Mouse (Mus musculus): ENCODE data around the gene Gtf3c1.
"Not testable (repeated sequence)": the region's sequence is repeated elsewhere in the genome, so short reads cannot be mapped to it uniquely, and the experiment has no call there.

Gtf3c1 gene

DNA sequence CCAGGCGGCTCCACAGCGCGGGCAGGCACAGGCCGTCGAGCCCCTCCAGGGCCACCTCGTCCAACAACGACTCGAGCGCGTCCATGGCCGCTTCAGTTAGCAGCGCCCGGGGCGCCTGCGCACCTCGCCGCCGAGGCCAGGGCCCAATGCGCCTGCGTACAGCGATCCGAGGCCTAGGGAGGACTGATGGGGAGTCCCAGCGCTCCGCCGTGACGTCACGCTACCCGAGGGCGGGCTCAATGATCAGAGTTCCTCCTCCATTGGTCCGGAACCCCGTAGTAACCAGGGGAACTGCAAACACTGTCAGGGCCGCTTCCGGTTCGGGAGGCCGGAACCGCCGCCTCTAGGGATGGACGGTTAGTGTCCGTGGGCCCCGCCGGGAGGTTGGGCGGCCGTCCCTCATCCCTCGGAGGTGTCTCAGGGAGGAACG is at the start of gene Gtf3c1, which contains the start of gene D430042O09Rik:
Gene Gtf3c1 (minus strand): TSS at position 188 of the 430 bp plus-strand sequence.
Gene D430042O09Rik (plus strand): TSS at position 296 of the 430 bp plus-strand sequence.
- DNase-seq (ENCODE audit: low read depth, low spot score) = peak; percentile 96

DNA sequence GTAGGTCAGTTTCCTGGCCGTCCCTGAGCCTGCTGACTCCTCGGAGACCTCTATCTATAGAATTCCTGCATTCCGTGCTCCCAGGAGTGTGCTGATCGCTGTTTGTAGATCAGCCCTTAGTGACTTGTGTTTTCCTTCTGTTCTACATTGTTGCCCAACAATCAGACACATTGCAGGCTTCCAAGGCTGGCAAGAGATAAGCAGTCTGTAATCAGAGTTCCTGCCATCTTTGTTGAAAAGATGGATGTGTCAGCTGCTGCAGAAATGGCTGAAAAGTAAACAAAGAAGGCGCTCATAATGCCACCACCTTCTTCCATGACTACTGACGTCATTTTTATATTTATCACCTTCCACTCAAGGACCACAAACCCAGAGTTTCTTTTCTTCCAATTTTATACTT is 49.2 kb upstream of the Gtf3c1 start:
- DNase-seq (ENCODE audit: low read depth, low spot score) = no peak

DNA sequence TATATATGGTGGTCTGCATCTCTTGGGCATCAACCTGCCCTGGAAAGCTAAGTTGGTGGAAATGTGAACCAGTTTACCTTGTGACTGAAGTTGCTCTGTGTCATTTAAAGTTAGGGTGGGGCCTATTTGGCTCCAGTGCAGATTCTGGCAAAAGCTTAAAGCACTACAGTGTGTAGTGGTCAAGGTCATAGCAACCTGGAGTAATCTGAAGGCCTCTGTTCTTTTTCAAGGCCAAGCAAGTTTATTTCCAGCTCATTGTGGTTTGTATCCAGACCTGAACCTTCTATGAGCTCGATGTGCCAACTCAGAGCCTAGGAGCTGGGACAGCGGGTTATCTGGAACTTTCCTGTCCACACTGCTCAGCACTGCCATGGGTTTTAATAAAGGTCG is 45.7 kb upstream of the Gtf3c1 start:
- no peak for DNase-seq (ENCODE audit: low read depth, low spot score)

DNA sequence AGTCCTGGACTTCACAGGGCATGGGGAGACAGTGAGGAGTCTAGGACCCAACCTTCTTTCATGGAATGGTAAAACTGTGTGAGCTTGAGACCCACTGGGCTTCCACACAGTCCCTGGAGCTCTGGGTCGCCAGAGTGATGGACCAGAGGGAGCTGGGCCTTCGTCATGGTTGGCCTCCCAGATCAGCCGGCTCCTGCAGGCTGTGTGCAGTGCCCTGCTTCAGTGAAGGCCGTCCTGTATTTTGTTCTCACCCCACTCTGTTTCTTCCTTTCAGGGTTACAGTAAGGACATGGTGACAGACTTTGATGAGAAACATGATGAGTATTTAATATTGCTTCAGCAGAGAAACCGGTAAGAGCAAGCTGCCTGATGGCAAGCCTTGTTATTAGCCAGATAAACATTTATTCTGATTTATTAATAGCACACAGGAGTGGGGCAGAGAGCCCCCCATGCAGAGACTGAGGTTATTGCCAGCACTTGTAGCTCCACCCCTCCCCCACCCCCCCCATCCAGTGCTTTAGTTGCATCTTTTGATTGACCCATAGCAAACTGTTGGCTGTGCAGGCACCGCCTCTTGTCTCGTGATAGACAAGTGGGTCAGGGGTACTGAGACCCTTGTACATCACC is 45.2 kb upstream of the Gtf3c1 start:
- no peak for DNase-seq (ENCODE audit: low read depth, low spot score)

DNA sequence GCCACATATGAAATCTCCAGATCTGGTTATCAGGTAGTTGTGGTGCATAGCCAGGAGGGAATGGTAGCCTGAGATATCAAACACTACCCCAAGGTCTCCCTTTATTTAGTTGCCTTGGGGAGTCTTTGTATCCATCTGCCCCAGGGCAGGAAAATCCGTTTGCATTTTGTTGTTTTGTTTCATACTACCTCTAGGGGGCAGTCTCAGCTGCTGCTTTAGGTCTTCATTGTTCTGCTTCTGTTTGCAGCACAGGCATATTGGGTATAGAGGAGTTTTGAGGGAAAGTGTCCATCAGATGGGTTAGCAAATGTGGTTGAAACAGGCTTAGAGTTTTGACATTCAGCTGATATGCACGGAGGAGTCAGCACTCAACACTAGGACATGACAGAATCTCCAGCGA is 40.6 kb upstream of the Gtf3c1 start:
- DNase-seq (ENCODE audit: low read depth, low spot score) = no peak

DNA sequence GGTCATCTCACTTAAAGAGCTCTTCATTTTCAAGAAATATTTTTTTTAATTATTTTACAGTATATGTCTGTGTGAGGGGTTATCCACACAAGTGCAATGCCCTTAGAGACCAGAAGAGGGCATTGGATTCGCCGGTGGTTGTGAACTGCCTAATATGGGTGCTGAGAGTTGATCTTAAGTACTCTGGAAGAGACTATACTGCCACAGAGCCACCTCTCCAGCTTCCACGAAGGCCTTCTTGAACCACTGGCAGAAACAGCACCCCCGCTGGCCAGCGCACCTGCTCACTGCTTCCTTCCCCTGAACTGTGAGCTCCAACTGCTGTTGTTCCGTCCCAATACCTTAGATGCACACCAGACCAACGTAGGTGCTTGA is 39.7 kb upstream of the Gtf3c1 start:
- DNase-seq (ENCODE audit: low read depth, low spot score) = no peak

DNA sequence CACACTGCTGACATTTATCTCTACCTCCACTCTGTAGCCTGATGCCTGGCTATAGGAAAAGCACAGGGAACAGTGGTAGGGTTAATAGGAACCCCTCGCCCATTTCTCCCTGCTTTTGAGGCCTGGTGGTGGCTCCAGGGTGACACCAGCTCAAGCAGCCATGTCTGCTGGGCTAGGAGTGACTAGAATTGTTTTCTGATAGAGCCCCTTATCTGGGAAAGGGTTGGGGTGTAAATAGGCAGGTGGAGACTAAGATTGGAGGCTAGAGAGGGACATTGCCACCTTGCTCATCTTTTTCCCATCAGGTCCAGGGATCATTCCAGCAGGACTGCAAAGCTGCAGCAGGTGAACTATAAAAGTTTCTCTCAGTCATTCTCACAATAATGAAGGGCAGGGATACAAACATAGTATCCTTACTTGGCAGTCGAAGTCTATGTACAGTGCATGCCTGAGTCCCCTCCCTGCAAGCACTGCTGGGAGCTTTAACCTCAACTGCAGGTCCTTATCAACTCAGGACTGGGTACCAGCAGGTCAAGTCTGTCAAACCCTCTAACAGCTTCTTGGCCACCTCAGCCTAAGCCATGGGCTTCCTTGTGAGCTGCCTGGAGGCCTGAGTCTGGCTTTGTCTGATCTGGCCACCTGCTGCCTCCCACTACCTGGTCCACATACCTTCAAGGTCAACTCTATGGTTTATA is 39.2 kb upstream of the Gtf3c1 start:
- no peak for DNase-seq (ENCODE audit: low read depth, low spot score)

DNA sequence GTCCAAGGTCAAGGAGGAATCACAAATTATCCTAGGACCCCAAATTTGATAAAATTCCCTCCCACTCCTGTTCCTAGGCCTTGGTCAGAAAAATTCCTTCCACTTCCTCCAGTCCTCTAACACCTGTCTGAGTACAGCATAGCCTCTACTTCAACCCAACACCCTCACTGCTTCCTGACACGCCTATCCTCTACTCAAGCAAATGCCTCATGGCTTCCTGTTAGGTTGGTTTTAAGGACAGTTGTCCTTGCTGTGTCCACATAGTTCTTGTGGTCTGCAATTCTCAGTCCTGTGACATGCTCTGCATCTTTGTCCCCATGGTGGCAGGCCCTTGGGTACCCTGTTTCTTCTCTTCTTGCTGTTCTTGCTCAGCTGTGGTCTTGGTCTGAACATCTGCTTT is 37.2 kb upstream of the Gtf3c1 start:
- no peak for DNase-seq (ENCODE audit: low read depth, low spot score)

DNA sequence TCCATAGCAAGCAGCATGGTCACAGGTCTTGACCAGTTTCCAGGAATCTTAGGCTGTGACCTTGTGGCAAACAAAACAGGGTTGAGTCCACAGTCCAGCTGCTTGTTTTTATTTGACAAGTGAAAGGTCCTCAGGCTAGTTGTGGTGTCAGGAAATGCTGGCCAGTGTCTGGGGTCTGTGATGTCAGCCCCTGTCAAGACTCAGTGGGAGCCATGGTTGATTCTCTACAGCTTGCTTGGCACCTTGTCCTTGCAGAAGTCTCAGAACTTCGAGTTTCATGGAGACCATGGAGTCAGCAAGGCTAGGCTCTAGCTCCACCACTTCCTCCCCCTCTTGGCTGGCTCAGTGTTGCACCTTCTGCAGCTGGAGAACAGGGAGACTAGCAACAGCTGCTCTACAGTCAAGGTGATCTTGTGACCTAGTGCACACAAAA is 33.7 kb upstream of the Gtf3c1 start:
- no peak for DNase-seq (ENCODE audit: low read depth, low spot score)

DNA sequence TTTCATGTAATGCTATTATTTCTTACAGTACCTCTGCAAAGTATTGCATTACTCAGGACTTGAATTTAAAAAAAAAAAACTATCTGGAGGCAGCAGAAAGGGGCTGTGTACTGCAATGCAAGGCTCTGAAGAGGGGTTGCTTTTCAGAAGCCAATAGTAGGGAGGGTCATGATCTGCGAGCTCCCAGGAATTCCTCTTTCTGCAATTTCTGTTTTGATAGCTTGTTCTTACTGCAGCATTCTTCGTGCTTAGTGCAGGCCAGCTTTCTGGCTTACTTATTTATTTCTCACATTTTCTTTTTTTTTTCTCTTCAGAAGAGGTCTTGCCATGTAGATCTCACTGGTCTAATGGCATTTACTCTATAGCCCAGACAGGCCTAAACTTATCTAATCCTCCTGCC is 32.9 kb upstream of the Gtf3c1 start:
- no peak for DNase-seq (ENCODE audit: low read depth, low spot score)

DNA sequence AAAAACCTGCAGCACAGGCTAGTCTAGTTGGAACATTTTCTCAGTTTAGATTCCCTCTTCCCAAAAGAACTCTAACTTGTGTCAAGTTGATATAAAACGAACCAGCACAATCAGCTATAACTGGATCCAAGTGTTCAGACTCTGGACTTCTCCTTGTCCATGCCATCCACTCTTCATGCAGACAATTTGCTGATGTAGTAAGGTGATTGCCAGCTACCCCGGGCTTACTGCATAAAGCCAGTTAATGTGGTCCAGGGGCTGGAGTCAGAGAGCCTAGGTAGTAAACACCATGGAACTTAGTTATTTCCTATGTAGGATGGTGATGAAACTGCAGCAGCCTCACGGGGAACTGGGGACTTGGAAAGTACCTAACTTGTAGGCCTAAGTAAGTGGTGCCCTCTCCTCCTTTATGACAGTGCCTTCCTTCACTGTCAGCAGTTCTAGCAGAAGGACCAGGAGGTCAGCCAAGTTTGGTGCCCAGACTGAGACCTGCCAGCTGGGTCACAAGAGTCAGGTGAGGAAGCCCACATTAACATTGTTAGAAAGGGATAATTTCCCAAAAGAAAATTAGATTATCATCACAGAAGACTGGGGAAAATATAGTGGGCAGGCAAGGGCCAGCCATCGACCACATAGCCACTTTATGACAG is 28.9 kb upstream of the Gtf3c1 start:
- DNase-seq (ENCODE audit: low read depth, low spot score) = no peak

DNA sequence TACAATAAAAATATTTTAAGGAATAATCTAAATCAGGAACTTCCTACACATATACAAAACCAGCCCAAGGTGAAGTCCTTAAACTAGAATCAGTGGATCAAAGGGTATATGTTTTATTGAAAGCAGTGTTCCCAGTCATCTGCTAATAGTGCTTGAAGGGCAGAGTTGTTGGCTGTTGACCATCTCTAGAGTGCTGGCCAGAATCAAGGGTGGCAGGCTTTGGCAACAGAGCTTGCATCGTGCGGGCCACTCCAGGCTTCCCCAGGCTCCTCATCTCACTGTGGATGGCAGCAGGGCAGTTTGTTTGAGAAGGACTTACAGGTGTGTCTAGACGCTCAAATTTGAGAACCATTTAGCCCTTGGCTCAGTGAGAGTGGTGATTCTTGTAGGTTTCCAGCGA is 26.2 kb upstream of the Gtf3c1 start:
- no peak for DNase-seq (ENCODE audit: low read depth, low spot score)

DNA sequence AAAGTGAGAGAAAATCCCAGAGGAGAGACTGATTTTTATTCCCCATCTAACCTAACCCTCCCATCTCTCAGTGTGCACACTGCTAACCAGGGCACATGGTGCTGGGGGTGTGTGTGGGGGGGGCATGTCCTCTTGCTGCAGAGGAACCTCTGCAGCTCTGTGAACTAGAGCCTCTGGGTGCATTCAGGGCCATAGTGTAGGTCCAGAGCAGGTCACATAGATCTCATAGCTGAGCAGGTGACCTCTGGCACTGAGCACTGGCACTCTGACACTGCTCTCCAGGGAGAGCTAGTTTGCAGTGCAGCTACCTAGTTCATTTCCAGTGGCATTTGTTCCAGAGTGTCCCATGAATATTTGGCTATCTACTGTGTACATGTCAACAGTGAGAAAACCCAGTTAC is 24.1 kb upstream of the Gtf3c1 start:
- DNase-seq (ENCODE audit: low read depth, low spot score) = no peak

DNA sequence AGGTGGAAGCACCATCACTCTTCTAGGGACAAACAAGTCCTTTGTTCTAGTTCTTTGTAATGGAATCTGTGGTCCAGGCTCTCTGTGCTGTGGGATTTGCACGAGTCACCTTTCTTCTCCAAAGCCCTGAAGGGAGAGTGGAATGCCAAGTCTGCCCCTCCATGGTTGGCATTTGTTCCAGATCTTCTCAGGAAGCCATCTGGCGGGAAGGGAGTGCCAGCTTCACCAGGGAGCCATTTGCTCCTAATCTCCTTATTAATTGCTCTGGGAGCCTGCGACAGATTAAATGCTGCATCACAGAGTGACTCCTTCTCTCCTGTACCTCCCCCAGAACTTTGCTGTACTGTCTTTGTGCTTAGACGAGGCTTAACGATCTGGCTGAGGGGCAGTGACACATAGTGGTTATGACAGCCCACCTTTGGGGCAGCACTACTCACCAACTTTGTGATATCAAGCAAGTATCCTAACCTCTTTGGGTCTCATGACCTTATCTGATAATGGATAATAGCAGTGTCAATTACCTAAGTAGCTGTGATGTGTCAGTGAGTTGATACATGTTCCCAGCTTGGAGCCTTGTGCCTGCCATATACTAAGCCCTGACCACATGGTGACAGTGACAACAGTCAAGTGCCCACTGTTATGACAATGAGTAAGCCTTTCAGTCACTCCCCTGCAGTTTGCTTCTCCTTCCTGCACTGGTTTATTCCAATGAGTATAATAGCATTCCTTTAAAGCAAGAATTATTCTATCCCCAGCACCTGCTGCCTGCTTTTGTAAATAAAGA is 15.8 kb upstream of the Gtf3c1 start:
- peak; percentile 37 for DNase-seq (ENCODE audit: low read depth, low spot score)

DNA sequence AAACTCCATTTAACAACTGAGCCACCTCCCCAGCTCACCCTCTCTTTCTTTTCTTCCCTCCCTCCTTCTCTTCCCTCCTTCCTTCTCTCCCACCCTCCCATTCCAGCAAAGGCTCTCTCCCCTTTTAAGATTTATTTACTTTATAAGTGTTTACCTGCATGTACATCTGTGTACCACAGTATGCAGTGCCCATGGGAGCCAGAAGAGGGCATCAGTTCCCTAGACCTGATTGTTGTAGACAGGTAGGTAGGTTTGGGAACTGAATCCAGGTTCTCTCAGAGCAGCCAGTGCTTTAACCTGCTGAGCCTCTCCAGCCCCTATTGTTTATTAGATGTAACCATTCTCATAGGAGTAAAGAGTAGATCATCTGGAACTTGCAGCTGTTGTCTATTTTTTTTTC is 14.5 kb upstream of the Gtf3c1 start:
- no peak for DNase-seq (ENCODE audit: low read depth, low spot score)

DNA sequence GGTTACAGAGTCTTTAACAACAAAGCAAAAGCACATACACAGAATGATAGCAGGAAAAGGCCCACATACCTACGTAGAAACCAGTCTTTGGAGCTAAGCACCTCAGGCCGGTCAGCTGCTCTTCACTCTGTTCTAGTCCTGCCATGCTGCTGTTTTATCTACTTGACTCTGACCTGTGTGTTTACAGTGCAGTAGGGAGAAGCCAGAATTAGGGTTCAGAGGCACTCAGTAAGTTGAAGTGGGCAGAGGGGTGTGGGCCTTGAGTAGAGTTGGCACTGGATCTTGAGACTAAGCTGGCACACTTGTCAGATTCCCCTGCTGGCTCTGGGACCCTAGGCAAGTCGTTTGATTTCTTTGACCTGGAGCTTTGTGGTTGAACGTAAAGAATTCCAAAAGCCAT is 13.5 kb upstream of the Gtf3c1 start:
- no peak for DNase-seq (ENCODE audit: low read depth, low spot score)

DNA sequence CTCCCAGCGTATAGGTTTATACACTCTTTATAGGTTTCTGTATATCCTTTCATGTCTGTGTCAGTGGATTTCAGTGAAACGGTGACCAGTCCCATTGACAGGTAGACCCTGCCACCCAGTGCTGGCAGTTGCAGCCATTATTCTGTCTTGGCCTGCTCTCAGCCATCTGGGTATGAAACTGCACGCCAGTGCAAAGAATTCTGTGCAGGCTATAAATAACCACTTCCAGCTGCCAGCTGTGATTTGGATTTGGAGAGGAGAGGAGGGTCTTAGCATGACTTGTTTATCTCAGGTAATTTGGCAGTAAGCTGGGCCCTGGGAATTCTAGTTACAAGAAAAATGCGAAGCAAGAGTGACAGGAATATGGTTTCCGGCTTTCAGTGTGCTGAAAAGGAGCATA is 12.8 kb upstream of the Gtf3c1 start:
- no peak for DNase-seq (ENCODE audit: low read depth, low spot score)

DNA sequence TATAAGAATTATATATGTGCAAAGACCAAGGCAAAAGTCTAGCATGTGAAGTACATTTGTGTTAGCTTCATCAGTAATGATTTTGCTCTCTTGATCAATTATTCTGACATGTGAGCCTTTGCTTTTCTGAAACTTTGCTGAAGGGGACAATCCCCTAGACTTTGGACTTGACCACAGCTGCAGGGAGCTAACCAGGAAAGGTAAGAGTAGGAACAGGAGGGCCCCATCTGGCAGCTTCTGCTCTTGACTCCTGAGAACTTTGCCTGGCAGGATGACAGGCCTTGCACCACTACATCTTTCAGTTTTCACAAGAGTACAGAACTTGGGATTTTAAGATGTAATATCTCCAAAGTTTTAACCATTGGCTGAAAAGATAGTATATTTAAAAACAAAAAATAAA is 10.0 kb upstream of the Gtf3c1 start:
- no peak for DNase-seq (ENCODE audit: low read depth, low spot score)

DNA sequence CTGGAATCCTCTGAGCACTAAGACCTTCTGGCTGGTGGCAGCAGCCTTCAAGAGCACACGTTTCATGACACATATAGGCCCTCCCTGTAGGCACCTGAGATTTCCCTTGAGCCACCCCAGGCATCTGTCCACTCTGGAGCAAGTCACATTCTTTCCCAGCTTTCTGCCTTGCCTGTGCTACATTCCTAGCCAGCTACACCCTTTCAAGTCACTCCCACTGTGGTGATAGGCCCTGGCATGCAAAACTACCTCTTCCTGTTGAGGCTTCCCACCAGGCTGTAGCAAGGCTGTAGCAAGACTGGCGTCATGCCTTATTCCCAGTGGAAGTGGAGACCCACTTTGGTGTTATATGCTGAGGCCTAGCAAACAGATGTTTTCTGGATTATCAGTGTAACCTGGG is 9.1 kb upstream of the Gtf3c1 start:
- no peak for DNase-seq (ENCODE audit: low read depth, low spot score)

DNA sequence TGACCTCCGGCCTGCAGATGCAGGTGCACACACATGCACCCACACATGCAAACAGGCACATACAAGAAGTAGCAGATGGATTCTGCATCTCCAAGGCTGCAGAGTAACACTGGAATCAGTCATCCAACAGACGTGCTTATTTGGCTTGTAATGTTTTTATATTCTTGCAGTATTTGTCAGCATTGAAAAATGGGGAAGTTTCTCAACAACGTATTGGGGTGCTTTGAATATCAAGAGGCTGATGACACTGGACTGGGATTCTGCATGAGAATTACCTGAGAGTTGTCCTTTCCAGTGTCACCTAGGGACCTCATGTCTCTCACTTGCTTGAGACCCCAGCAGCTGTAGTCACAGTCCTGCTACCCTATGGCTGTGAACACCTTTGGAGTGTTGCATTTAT is 7.2 kb upstream of the Gtf3c1 start:
- DNase-seq (ENCODE audit: low read depth, low spot score) = no peak

DNA sequence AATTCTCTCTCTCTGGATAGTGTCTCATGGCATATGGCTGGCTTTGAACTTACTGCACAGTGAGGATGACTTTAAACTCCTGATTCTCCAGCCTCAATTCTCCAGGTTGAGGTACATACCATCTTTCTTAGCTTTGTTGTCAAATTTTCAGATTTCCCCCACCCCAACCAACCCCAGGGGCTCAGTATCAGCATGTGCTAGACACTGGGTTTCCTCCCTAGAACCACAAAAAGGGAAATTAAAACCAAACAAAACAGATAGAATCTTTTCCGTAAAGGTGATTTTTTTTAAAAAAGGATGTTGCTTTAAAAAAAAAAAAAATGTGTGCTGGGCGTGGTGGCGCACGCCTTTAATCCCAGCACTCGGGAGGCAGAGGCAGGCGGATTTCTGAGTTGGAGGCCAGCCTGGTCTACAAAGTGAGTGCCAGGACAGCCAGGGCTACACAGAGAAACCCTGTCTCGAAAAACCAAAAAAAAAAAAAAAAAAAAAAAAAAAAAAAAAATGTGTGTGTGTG is 6.0 kb upstream of the Gtf3c1 start:
- not testable (repeated sequence) for DNase-seq (ENCODE audit: low read depth, low spot score)

DNA sequence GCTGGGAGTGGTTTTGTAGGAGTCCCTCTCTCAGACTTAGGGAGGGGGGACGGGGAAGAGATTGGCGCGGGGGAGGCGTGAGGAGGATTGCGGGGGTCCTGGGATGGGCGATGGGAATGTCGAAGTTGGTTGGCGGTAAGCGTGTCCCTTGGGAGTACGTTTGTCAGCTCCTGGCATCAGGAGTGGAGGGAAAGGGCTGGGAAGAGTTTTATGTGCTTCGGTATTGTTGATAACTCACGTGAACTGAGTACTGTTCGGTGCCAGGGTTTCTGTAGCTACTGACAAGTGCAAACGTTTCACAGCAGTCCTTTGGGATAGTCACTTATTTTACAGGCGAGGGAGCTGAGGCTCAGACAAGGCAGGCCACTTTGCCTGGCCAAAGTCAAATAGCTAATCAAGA is 520 bp upstream of the Gtf3c1 start:
- no peak for DNase-seq (ENCODE audit: low read depth, low spot score)
